Mouse (Mus musculus): ENCODE results near the gene Senp1.

The Senp1 gene

DNA sequence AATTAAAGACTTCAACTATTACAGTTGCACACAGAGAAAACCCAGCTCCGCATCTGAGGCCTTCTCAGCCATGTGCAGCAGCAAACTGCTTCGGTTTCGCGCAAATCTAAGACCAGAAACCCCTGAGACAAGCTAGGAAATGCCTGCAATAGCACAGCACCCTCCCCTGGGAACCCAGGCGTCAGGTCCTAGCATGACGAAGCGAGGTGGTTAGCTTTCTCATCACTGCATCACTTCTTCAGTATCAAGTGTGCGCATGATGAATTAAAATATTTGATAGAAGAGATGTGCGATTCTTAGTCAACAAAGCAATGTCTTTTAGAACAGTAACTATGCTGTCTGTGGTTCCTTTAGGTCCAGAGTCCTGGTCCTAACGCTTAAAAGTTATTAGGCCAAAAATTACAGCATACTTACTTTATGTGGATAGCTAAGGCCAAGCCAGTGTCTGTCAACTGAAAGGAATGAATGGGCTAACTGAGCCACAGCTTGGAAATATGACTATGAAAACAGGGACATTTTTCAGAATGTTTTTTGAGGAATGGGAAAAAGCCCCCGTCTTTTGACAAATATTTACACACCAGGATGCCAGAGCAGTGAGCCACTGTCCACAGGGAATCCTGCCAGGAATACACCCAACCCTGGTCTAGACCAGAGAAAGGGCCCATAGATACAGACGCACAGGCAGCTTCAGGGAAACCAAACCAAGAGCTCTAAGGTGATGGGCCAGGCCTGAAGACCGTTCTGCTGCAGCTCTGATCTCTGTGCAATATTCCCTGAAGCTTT lies 44.4 kb downstream of the Senp1 start:
- no peak for DNase-seq (ENCODE audit: low spot score in 2 of 2)

DNA sequence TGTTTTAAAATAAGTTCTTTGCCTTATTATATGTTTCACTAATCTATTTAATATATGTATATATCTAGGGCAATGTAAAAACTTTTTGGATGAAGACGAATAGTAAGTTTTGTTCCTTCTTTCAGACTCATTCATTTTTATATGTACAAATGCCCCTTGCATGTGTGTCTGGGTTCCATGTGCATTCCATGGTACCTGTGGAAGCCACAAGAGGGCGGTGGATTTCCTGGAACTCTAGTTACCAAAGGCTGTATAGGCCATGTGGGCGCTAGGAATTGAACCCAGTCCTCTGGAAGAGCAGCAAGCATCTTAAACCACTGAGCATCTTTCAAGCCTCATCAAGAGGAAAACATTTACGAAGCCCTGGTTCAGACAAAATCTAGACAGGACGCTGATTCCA lies 49.2 kb downstream of the Senp1 start:
- no peak for DNase-seq (ENCODE audit: low spot score in 2 of 2)

DNA sequence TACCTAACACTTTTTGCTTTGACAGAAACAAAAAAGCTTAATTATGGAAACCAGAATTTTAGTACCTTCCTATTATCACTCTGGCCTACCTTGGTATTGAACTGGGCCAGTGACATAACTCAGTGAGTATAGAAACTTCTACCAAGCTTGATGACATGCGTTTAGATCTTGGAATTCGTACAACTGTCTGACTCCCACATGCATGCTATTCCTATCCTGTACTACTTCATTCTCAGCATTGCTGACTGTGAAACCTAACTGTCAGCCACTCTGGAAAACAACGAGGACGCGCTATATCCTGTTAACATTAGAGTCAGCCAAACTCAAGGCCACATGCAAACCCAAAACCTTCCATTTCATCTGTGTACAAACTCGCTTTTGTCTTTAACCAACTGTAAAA lies 49.6 kb downstream of the Senp1 start:
- no peak for DNase-seq (ENCODE audit: low spot score in 2 of 2)

DNA sequence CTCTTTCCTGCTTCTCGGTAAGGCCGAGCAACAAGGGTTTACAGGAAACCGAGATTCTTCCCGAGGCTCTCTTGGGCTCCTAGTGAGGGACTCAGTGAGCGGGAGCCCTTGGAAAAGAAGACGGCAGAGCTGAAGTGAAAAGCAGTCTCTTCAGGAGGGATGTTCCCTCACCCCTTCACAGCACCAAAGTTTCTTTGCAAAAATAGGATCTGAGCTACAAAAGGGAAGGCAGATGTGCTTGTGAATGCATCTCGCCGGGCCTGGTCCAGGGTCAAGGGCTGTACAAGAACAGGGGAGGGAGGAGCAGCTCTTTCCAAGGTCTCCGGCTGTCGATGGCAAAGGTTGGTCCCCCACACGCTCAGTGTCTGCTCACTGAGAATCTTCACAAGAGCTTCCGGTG lies 51.0 kb downstream of the Senp1 start:
- DNase-seq (ENCODE audit: low spot score in 2 of 2) = no peak

DNA sequence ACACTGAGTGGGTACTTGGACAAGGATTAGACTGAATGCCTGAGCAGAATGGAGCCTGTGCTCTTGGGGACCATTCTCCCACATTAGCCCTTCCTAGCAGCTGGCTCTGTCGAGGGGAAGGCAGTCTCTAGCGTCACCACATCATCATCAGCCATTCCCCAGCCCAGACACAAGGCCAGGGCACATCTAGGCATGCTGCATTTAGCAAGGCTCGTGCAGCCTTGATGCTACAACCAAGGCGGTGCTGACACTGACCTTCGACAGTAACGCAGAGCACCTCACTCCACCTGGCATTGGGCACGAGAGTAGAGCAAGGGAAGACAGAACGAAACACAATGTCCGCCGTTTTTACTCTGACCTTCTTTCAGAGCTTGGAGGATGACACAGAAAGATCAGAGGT lies 53.9 kb downstream of the Senp1 start:
- DNase-seq (ENCODE audit: low spot score in 2 of 2) = no peak

DNA sequence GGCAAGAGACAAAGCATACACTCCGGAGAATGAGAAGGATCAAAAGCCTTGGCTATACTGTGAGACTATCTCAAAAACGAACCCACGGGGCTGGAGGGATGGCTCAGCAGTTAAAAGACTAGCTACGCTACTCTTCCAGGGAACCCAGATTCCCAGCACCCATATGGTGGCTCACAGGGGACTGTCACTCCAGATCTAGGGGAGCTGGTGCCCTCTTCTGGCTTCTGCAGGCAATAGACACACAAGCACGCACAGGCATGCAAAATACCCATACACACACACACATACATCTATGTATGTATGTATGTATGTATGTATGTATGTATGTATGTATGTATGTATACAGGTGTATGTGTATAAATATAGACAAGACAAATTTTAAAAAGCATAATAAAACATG lies 57.0 kb downstream of the Senp1 start:
- no peak for DNase-seq (ENCODE audit: low spot score in 2 of 2)

DNA sequence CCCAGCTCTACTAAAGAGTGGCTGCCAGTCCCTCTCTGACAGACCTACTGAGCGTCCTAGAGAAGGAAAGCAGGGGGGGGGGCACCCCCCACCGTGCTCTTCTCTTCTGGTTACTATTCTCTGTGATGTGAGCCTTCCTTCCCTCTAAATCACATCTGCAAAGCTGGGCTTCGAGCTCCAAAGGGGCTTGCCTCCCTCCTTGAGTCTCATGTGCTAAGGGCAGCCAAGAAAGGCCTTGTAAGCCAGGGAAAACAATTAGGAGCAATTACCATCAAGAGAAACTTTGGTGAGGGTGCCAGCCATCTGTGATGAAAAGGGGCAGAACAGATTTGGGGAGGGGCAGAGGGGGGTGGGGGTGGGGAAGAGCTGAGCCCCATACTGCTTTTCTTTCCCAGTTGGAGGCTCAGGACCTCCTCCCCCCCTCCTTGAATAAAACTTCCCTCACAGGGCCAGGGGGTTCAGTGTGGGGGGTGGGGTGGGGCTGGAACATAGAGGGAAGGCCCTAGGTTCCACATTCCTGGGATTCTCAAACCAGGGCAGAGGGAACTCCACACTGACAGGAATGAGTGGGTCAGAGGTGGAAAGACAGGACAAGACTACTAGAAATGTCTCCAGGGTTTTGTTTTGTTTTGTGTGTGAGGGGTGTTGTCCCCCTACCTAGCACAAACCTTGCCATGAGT lies 58.3 kb downstream of the Senp1 start:
- no peak for DNase-seq (ENCODE audit: low spot score in 2 of 2)

DNA sequence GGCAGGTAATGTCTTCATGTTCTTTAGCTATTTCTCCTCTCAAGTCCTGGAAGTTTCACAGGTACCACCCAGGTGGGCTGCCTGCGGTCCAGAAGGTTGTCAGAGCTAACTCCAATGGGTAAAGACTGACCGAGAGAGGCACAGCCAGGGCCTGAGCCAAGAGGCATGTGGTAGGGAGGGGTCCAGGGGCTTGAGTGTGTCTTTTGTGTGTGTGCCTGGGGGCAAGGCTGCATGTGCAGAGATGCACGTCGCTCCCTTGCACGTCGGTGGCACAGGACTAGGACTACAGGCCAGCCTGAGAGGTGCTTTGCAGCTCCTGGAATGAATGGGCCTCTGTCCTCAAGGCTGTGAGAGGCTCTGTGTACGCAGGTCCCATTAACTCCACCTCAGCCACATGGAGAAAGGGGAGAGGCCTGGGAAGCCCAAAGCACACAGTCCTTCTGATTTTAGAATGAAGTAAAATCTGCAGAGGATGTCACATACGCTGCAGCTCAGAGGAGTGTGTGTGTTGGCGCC lies 60.3 kb downstream of the Senp1 start:
- no peak for DNase-seq (ENCODE audit: low spot score in 2 of 2)

DNA sequence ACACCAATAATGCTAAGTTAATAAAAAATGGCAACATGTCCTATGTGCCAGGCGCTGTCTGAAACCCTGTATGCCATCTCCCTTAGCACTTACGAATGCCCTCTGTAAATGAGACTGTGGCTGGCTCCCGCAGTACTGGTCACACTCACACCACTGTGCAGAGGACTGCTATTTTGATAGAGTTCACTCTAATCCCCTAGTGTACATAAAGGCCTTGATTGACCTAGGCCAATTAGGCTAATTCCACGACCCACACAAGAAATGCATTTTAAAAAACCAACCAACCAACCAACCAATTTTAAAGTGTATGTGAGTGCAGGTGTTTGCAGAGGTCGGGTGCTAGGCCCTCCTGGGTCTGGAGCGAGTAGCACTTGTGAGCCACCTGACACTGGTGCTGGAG lies 63.7 kb downstream of the Senp1 start:
- no peak for DNase-seq (ENCODE audit: low spot score in 2 of 2)

DNA sequence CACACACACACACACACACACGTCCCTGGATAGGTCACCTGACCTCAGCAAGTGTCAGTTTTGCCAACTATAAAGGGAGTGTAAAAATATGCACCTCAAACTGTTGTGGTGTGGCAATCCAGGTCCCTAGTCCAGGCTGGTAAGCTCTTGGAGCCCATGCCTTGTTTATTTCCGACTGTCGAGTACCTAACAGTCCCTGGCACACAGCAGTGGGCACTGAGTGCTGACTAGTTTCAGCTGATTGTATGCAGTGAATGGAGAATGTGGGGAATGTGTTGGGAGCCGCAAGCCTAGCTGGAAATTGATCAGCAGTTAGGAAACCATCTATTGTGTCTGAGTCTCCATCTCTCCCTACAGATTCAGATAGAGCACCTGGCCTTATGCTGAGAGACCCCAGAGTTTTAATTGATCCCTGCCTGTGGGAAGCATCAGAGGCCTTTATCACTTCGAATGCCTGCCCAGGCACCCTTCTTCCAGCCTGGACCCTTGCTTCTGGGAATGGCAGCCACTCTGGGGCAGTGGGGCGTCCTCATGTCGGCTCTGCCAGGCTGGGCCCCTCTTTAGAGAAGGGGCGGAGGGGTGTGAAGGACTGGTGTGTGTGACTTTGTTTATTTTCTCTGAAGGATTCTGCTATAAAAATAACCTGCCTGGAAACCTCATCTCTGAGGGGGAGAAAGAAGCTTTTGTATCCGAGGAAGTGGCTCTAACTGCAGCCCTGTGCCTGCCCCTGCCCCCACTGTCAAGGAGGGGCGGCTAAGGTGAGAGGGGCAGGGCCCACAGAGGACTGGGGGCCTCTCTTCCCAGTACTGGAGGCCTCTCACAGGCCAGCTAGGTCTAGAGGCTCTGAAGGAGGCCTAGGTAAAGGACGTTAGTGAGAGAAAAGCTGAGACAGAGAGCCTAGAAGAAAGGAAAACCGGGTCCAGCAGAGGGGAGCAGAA lies 66.3 kb downstream of the Senp1 start:
- DNase-seq (ENCODE audit: low spot score in 2 of 2) = no peak

DNA sequence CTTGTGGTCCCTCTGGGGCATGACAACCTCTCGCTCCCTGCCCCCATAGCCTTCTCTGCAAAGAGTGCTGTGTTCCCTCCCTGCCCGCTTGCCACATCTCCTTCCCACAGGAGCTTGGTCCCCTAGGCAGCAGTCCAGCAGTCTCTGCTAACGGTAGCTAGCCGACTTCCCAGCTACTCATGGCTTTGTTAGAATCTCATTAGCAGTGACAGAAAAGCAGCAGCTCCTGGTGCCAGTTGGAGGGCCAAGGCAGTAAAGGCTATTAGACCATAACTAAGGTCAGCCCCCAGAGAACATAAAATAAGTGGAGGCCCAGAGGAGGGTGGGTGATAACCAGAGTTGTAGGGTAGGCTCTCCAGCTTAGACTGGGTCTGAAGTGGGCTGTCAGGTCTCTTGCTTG lies 67.9 kb downstream of the Senp1 start:
- DNase-seq (ENCODE audit: low spot score in 2 of 2) = no peak

DNA sequence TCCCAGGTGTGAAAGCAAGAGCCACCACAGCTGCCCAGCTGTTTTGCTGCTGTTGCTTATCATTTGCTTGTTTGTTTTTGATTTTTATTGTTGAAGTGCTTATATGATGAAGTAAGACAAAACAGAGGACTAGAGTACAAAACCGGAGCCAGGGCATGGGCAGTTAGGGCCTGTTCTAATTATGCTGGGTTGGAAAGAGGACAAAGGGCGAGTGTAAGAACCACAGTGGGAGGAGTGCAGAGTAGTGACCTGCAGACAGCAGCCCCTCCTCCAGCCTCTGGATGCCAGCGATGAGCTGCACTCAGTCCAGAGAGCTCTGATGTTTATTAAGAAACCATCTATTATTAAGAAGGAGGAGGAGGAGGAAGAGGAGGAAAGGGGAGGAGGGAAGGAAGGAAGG lies 70.4 kb downstream of the Senp1 start:
- DNase-seq (ENCODE audit: low spot score in 2 of 2) = no peak

DNA sequence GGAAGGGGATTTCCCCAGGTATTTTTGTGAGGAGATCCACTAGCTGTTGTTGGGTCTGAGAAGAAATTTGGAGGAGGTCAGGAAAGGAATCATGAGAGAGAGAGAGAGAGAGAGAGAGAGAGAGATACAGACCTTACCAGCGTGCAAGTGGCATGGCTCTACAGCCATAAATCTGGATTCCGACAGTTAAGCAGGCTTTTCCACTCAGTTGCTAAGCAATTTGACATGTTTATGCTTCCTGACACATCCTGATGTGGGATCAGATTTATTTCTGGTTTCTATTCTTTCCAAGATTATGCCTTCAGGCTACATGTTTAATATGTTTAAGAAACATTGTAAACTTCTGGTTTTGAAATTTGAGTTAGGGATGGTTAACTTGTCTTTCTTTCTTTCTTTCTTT lies 71.7 kb downstream of the Senp1 start:
- DNase-seq (ENCODE audit: low spot score in 2 of 2) = no peak

DNA sequence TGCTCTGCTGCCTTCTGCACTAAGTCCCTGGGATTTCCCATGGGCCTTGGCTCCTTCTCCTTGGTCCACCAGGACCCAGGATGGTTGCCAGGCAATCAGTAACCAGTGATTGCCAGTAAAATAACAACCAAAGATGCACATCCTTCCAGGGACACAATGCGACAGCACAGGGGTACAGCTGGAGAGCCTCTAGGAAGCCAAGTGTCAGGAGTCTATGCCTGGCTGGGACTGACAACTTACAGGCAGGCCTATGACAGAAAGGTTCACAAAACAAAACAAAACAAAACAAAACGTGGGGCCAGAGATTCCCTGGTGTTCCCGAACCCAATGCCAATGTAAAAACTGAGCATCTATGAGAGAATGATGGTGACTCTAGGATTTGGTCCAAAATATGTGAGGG lies 74.5 kb downstream of the Senp1 start:
- DNase-seq (ENCODE audit: low spot score in 2 of 2) = no peak

DNA sequence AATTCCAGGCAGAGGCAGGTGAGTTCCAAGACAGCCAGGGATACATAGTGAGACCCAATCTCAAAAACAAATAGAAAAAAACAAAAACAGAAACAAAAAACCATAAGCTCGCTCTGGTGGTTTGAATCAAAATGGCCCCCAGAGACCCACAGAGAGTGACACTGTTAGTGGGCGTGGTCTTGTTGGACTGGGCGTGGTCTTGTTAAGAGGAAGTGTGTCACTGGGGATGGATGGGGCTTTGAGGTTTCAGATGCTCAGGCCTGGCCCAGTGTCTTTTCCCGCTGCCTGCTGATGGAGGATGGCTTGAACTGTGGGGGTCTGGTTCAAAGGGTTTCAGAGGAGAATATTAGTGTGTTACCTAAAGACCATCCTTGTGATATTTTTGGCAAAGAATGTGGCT lies 75.6 kb downstream of the Senp1 start:
- DNase-seq (ENCODE audit: low spot score in 2 of 2) = no peak

DNA sequence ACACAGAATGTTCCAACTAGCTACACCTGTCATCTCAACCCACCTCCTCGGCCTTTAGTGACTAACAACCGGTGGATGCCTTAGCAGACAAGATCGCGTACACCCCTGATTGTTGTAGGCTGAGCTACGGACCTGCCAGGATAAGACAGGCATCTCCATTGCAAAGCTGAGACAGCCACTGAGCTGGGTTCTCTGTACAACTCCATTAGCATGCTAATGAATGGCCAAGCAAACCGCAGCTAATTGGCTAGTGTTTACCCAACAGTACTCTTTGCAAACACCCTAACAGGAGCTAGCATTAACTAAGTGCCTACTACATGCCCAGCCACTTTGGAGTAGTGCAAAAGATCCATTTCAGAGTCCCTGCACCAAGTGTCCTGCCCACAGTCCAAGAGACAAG lies 80.7 kb downstream of the Senp1 start:
- no peak for DNase-seq (ENCODE audit: low spot score in 2 of 2)

DNA sequence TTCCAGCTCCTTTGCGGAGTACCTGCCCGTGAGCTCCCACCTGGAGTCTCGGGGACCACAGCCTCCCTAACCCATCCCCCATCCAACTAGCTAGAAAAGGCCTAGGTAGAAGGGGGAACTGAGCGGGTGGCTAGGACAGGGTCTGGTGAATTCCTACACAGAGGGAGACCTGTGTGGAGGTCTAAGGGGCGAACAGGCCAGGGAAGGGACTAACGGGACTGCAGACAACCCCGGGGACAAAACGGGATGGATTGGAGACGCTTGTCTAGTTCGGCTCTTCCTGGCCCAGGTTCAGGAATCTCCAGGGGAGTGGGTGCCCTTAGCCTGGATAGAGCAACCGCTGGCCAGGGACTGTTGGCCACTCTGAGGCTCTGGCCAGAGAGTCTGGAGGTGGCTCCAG lies 88.4 kb downstream of the Senp1 start:
- no peak for DNase-seq (ENCODE audit: low spot score in 2 of 2)

DNA sequence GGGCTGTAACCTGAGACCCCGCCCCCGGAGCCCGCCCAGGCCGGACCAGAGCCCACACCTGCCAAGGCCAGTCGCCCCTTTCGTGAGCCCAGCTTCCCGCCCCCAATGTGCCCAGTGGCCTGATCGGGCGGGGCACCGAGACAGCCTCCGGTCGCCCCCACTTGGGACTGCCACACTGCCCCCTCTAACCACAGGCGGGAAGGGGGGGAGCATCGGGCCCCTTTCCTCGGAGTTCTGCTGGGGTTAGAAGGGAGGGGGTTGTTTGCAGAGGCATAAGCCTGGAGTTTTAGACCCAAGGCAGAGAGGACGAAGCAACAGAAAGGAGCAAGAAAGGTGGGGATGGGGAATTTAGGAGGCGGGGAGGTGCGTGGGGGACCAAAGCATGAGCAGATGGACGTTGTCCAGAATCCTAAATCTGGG lies 88.8 kb downstream of the Senp1 start:
- no peak for DNase-seq (ENCODE audit: low spot score in 2 of 2)

DNA sequence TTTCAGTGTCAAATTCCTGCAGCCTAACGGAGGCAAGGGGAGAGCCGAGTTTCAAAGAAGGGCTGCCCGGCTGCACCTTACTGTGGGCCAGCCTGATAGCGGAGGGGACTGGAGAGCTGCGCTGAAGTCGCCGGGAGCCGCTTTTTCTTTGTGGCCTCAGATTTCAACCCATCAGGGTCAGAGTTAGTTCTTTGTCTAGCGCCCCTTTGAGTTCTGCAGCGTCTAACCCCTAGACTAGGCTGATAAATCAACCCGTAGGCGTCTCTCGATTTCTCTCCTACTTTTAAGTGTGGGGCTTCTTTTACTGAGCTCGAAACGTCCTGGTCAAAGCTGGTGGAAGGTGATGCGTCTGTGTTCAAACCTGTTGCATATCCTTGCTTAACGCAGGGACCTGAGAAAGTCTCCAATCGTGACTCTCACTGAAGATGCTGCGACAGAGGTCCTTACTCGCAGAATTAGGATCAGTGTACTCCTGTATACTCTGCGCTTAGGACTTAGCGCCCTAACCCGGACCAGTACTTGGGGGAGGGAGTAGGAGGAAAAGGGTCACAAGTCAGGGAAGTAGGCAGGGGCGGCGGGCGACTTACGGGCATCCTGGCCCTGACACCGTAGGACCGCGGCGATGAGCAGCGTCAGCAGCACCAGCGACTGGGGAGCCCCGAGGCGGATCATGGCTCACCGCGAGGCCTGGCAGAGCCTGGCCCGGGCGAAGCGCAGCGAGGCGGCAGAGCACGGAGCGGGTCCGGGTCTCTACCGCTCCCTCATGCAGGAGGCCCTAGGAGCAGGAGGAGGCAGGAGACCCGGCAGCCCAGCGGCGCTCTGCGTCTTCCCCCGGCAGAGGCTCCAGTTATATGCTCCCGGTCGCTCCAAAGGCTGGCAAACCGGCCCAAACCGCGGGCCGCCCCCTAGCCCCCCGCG lies 89.5 kb downstream of the Senp1 start, which contains the start of gene Col2a1:
Gene Col2a1, minus strand, starts transcription at position 874 of the 918 bp plus-strand sequence.
- DNase-seq (ENCODE audit: low spot score in 2 of 2) = no peak

DNA sequence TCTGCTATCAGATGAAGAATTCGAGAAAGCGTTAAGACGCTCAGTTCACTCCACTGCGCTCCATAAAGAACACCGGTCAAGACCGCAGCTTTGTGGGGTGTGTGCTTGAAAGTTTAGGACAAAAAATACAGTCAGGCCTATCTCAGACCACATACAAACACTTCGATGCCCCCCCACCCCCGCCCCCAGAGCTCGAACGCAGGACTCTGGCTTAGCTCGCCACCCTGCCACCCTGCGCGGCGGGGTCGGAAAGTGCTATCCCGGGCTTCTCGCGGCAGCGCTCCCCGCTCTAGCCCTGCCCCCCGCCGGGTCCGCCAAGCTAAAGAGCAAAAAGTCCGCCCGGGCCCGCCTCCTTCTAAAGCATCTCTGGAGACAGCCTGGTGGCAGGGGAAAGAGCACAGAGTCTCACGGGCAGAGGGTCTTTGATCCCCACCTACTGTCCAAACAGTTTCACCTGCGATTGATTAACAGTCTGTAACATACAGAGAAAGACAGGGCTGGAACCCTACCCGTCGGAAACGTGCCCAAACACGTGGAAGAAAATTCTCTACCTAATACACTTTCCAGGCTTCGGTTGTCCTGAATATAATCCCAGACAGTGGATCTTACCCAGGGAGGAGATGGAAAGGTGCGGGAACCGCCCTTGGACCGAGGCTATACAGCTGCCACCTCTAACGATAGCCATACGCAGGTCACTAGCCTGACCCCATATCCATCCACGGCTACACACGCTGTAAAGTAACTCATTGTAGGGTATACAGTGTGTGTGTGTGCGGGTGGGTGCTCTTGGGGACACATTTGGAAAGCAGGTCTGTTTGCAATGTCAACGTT lies 90.3 kb downstream of the Senp1 start:
- DNase-seq (ENCODE audit: low spot score in 2 of 2) = no peak

Measured in urinary bladder, postnatal 36 days (tissue).